In genomic region chr5:31055216-31056140, GRCm38 (mm10) we compare ENCODE assay signal across 8 mouse cellular contexts. TPM values are rescaled to one million over a fixed set of nuclear protein-coding genes. Genes with fewer than 3 reads are reported as not detected.
DNase-seq lines count a peak whose midpoint lies in the region; ATAC-seq and TF ChIP-seq lines count a peak whose summit lies in the region.

No protein-coding gene starts in this region.

- no peak for DNase-seq in kidney, adult 18-20 months
- DNase-seq in heart, postnatal 0 days (ENCODE audit: low spot score): no peak
- DNase-seq in adipocyte (ENCODE audit: low spot score): no peak
- no peak for DNase-seq in right cerebral cortex, postnatal 36 days (ENCODE audit: low spot score in 2 of 2)
- no peak for DNase-seq in right cerebral cortex, postnatal 10 days (ENCODE audit: low spot score in 2 of 2)

- peak overlapping the region; percentile 68 for H3K4me3 ChIP-seq in kidney, embryonic 16.5 days (ENCODE audit: low read length)
- peak overlapping the region; percentile 60 for H3K4me3 ChIP-seq in heart, postnatal 0 days (ENCODE audit: low read depth, low read length)
- H3K4me3 ChIP-seq in macrophage (ENCODE audit: inconsistent target): peak overlapping the region; percentile 54

- H3K4me2 ChIP-seq in kidney, embryonic 16.5 days (replicated peaks; ENCODE audit: low read depth, low read length): peak overlapping the region; percentile 83
- H3K4me2 ChIP-seq in heart, postnatal 0 days (ENCODE audit: low read depth, low read length): peak overlapping the region; percentile 92

- H3K79me2 ChIP-seq in macrophage (ENCODE audit: inconsistent target): no peaks in the 10 kb centered on the region

- no peaks in the 10 kb centered on the region for H3K27me3 ChIP-seq in kidney, embryonic 16.5 days (ENCODE audit: insufficient read depth, low read length)
- no peaks in the 10 kb centered on the region for H3K27me3 ChIP-seq in heart, postnatal 0 days (ENCODE audit: control insufficient read depth, insufficient read depth, low read length)

- H3K4me1 ChIP-seq in kidney, embryonic 16.5 days (ENCODE audit: insufficient read depth, low read length): peaks cover 17% of the 10 kb centered on the region
- H3K4me1 ChIP-seq in heart, postnatal 0 days (ENCODE audit: control insufficient read depth, insufficient read depth): peaks cover 13% of the 10 kb centered on the region; the same call in 1 of the 2 replicates

- ATAC-seq in kidney, embryonic 16.5 days (ENCODE audit: low FRiP score, low TSS enrichment): no peak; the same call in 1 of the 2 replicates
- peak; percentile 56 for ATAC-seq in activated CD4-positive, CD25-positive, alpha-beta regulatory T cell, adult 4 months
- ATAC-seq in heart, postnatal 0 days (ENCODE audit: insufficient read depth, low read depth): no peak; the same call in 1 of the 2 replicates

- 14% methylated on average over 19 of the region's 19 CpGs for WGBS in kidney, embryonic 16.5 days
- WGBS in heart, postnatal 0 days: 26% methylated on average over 19 of the region's 19 CpGs
- WGBS in macrophage (ENCODE audit: missing documents): 34% methylated on average over 19 of the region's 19 CpGs

- H3K9ac ChIP-seq in kidney, embryonic 16.5 days (replicated peaks; ENCODE audit: low read length): peak overlapping the region; percentile 81
- peak overlapping the region; percentile 63 for H3K9ac ChIP-seq in heart, postnatal 0 days (replicated peaks; ENCODE audit: low read depth, low read length)

- peaks cover 34% of the 10 kb centered on the region for H3K36me3 ChIP-seq in kidney, embryonic 16.5 days (ENCODE audit: insufficient read depth, low read length)
- H3K36me3 ChIP-seq in heart, postnatal 0 days (replicated peaks; ENCODE audit: control insufficient read depth, insufficient read depth, low read length): peaks cover 40% of the 10 kb centered on the region
- 0 out of 2 replicates have a peak, but pooled peaks cover 7% of the 10 kb centered on the region for H3K36me3 ChIP-seq in macrophage (ENCODE audit: inconsistent target)

- TF ChIP-seq CTCF in heart, postnatal 0 days (IDR thresholded peaks at IDR 0.05; ENCODE audit: low read depth): no peak

- H3K9me3 ChIP-seq in kidney, embryonic 16.5 days (ENCODE audit: low read length): no peaks in the 10 kb centered on the region
- H3K9me3 ChIP-seq in heart, postnatal 0 days (replicated peaks; ENCODE audit: control insufficient read depth, low read length): no peaks in the 10 kb centered on the region

- TF ChIP-seq EP300 in heart, postnatal 0 days (IDR thresholded peaks at IDR 0.05; ENCODE audit: low read depth): no peak

- H3K27ac ChIP-seq in kidney, embryonic 16.5 days (ENCODE audit: low read length): peak overlapping the region; percentile 67
- H3K27ac ChIP-seq in heart, postnatal 0 days (ENCODE audit: low read depth): peak overlapping the region; percentile 54
- H3K27ac ChIP-seq in macrophage: no peak overlapping the region

RNA-seq across cellular contexts. Expression of gene Cad, which starts 0.9 kb away (rescaled TPM):
- polyA plus RNA-seq in kidney, embryonic 16.5 days (2015; fragmentation: Nextera tagmentation; extraction: Ambion mirVana): 36.0 and 38.7 TPM in 2 replicates
- polyA plus RNA-seq in activated CD4-positive, CD25-positive, alpha-beta regulatory T cell, adult 4 months (2017; shearing (Covaris generic)): 1 to 10 TPM; 5.7 to 9.7 TPM
- 24.6 and 74.6 TPM in 2 replicates for total RNA-seq in heart, postnatal 0 days (2014; rRNA removed; ENCODE audit: low replicate concordance)
- polyA plus RNA-seq in heart, postnatal 0 days (2015; fragmentation: Nextera tagmentation; extraction: Ambion mirVana): 5.4 and 5.7 TPM in 2 replicates
- total RNA-seq in macrophage (2018; cell fraction: chromatin; rRNA removed): 10 to 100 TPM in 13 of 26 experiments, 1 to 10 TPM in 13; 1.9 to 31.6 (median 10.1) TPM
- 10 to 100 TPM in 2 of 26 experiments, 1 to 10 TPM in 24; 1.6 to 11.9 (median 5.2) TPM for total RNA-seq in macrophage (2018; cell fraction: cytosol; rRNA removed)
- 10 to 100 TPM in 12 of 26 experiments, 1 to 10 TPM in 14; 3.6 to 27.7 (median 9.4) TPM for total RNA-seq in macrophage (2018; cell fraction: nucleus; rRNA removed)
- polyA plus RNA-seq in macrophage (2018): 5.8 to 16.7 TPM (median 7.3 TPM) in 3 replicates

RNA-seq across cellular contexts. Expression of gene Slc5a6, which starts 6.8 kb away (rescaled TPM):
- polyA plus RNA-seq in kidney, embryonic 16.5 days (2015; fragmentation: Nextera tagmentation; extraction: Ambion mirVana): 14.6 and 14.7 TPM in 2 replicates
- polyA plus RNA-seq in activated CD4-positive, CD25-positive, alpha-beta regulatory T cell, adult 4 months (2017; shearing (Covaris generic)): 1 to 10 TPM; 2.7 to 3.2 TPM
- 7.1 and 7.7 TPM in 2 replicates for total RNA-seq in heart, postnatal 0 days (2014; rRNA removed; ENCODE audit: low replicate concordance)
- polyA plus RNA-seq in heart, postnatal 0 days (2015; fragmentation: Nextera tagmentation; extraction: Ambion mirVana): 5.2 and 5.5 TPM in 2 replicates
- 1 to 10 TPM in 21 of 26 experiments, under 1 TPM in 5; 0.45 to 7.2 (median 2.7) TPM for total RNA-seq in macrophage (2018; cell fraction: chromatin; rRNA removed)
- 1 to 10 TPM; 2.3 to 6.5 (median 3.8) TPM for total RNA-seq in macrophage (2018; cell fraction: cytosol; rRNA removed)
- total RNA-seq in macrophage (2018; cell fraction: nucleus; rRNA removed): 10 to 100 TPM in 2 of 26 experiments, 1 to 10 TPM in 24; 1.0 to 11.3 (median 4.0) TPM
- 3.3 to 6.2 TPM (median 5.1 TPM) in 3 replicates for polyA plus RNA-seq in macrophage (2018)

RNA-seq across cellular contexts. Expression of gene Atraid, which starts 7.4 kb away (rescaled TPM):
- polyA plus RNA-seq in kidney, embryonic 16.5 days (2015; fragmentation: Nextera tagmentation; extraction: Ambion mirVana): 158 and 163 TPM in 2 replicates
- 10 to 100 TPM; 80.2 to 81.8 TPM for polyA plus RNA-seq in activated CD4-positive, CD25-positive, alpha-beta regulatory T cell, adult 4 months (2017; shearing (Covaris generic))
- total RNA-seq in heart, postnatal 0 days (2014; rRNA removed; ENCODE audit: low replicate concordance): 141 and 177 TPM in 2 replicates
- 166 and 176 TPM in 2 replicates for polyA plus RNA-seq in heart, postnatal 0 days (2015; fragmentation: Nextera tagmentation; extraction: Ambion mirVana)
- total RNA-seq in macrophage (2018; cell fraction: chromatin; rRNA removed): 10 to 100 TPM in 25 of 26 experiments, 1 to 10 TPM in 1; 9.3 to 62.2 (median 25.8) TPM
- total RNA-seq in macrophage (2018; cell fraction: cytosol; rRNA removed): 100 to 1,000 TPM in 9 of 26 experiments, 10 to 100 TPM in 17; 64.4 to 150 (median 82.1) TPM
- total RNA-seq in macrophage (2018; cell fraction: nucleus; rRNA removed): 100 to 1,000 TPM in 1 of 26 experiments, 10 to 100 TPM in 25; 23.1 to 106 (median 43.3) TPM
- 73.4 to 150 TPM (median 103 TPM) in 3 replicates for polyA plus RNA-seq in macrophage (2018)

RNA-seq across cellular contexts. Expression of gene Dnajc5g, which starts 50.6 kb away (rescaled TPM):
- not detected in 2 replicates for polyA plus RNA-seq in kidney, embryonic 16.5 days (2015; fragmentation: Nextera tagmentation; extraction: Ambion mirVana)
- polyA plus RNA-seq in activated CD4-positive, CD25-positive, alpha-beta regulatory T cell, adult 4 months (2017; shearing (Covaris generic)): under 1 TPM in 1 of 2 experiments, not detected in 1; 0.28 TPM
- total RNA-seq in heart, postnatal 0 days (2014; rRNA removed; ENCODE audit: low replicate concordance): not detected in 2 replicates
- polyA plus RNA-seq in heart, postnatal 0 days (2015; fragmentation: Nextera tagmentation; extraction: Ambion mirVana): not detected in 2 replicates
- total RNA-seq in macrophage (2018; cell fraction: chromatin; rRNA removed): not detected
- total RNA-seq in macrophage (2018; cell fraction: cytosol; rRNA removed): not detected
- not detected for total RNA-seq in macrophage (2018; cell fraction: nucleus; rRNA removed)
- polyA plus RNA-seq in macrophage (2018): not detected in 3 replicates

RNA-seq across cellular contexts. Expression of gene Slc30a3, which starts 52.6 kb away (rescaled TPM):
- 3.4 and 4.5 TPM in 2 replicates for polyA plus RNA-seq in kidney, embryonic 16.5 days (2015; fragmentation: Nextera tagmentation; extraction: Ambion mirVana)
- not detected for polyA plus RNA-seq in activated CD4-positive, CD25-positive, alpha-beta regulatory T cell, adult 4 months (2017; shearing (Covaris generic))
- not detected in 2 replicates for total RNA-seq in heart, postnatal 0 days (2014; rRNA removed; ENCODE audit: low replicate concordance)
- 0.08 and 0.18 TPM in 2 replicates for polyA plus RNA-seq in heart, postnatal 0 days (2015; fragmentation: Nextera tagmentation; extraction: Ambion mirVana)
- not detected for total RNA-seq in macrophage (2018; cell fraction: chromatin; rRNA removed)
- under 1 TPM in 1 of 26 experiments, not detected in 25; 0.05 TPM for total RNA-seq in macrophage (2018; cell fraction: cytosol; rRNA removed)
- total RNA-seq in macrophage (2018; cell fraction: nucleus; rRNA removed): under 1 TPM in 1 of 26 experiments, not detected in 25; 0.37 TPM
- not detected in 3 replicates for polyA plus RNA-seq in macrophage (2018)
